Mouse (Mus musculus) gastrocnemius, adult 8-10 months (tissue): ENCODE data around the gene Ginm1. TPM values are rescaled to one million over a fixed set of nuclear protein-coding genes. Genes with fewer than 3 reads are reported as not detected.
A peak's percentile ranks its signal among the peaks of the same experiment; 100 is the strongest.
"Not testable (repeated sequence)": the region's sequence is repeated elsewhere in the genome, so short reads cannot be mapped to it uniquely, and the experiment has no call there.

Experiments used
- DNase-seq, 2 experiments: peaks; one replicate each; pipeline ENCODE4 v3.0.0; 2022; ENCODE audit warnings: low spot score in 2 of 2
- total RNA-seq, 4 experiments: library from RNA; stranded (reverse); gene quantifications; 2 replicates each; pipeline ENCODE4 v1.2.4; 2022

The Ginm1 gene
- total RNA-seq, 4 experiments from 2014 or later = 102 to 111 (median 105) TPM

DNA sequence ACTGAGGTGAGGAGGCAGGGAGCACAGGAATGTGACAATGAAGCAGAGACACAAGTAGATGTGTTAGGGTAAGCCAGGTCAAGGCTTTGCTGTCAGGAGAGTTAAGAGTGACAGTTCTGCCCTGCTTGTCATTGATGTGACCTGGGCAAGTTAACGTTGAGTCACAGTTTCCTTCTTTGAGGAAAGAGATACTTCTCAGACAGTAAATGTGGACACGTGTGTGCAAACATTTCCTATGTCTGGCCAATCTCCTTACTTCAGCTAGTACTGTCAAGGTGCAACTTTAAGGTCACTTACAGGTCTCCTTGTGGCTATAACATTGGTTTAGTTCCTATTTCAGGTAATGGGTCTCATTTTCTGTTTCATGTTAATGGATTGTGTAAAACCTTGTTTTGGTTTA, 23.9 kb upstream of the Ginm1 start:
- DNase-seq = no peak

DNA sequence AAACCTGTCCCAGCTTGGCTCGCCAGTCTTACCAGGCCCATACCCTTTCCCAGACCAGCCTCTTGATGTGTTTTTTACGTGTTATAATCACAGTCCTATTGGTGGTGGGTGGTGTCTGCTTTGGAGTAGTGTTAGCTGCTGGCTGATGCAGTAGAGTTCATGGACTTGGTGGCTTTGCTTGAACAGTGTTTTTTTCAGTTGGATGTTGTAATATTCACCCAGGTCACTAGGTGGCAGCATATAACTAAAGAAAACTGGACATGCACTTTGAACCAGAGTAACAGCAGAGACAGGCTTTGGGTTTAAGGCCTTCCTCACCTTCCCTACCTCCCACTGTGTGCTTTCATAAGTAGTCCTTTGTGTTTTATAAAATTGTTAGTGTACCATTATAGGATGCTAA, 17.3 kb upstream of the Ginm1 start:
- no peak for DNase-seq

DNA sequence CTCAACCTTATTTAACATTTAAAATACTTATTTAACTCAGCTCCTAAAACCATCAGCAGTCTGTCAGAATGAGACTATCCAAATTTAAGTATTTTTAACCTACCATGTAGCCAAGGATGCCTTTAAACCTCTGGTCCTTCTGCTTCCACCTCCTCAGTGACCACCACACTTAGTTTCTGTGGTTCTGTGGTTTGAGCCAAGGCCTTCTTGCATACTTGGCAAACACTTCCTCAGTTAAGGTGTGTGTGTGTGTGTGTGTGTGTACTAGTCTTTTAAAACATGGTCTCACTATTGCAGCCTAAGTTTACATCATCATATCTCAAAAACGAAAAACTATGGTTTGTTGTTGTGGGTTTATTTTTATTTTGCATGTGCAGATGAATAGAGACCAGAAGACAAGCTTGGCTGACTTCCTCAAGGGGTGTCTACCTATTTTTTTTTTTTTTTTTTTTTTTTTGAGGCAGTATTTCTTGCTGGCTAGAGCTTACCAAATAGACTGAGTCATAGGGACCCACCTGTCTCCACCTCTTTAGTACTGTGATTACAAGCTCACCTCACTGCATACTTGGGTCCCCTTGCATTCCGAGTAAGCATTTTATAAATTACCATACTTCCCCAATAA, 10.0 kb upstream of the Ginm1 start:
- no peak for DNase-seq

DNA sequence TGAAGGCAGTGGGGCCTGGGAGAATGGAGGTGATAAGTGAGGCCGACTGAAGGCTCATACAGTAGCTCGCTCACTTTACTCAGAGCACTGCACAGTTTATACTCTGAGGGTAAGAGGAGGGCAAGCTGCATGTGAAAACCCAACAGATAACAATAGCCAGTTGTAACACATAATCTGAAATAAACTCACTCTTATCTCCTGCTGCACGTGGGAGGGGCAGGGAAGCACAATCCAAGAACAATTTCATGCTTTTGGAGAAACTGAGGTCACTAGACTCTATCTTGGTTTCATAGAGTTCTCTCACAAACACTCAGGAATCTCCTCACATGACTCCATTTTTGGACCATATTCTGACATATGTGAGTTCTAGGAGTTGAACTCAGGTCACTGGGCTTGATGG, 8.6 kb upstream of the Ginm1 start:
- DNase-seq = no peak

DNA sequence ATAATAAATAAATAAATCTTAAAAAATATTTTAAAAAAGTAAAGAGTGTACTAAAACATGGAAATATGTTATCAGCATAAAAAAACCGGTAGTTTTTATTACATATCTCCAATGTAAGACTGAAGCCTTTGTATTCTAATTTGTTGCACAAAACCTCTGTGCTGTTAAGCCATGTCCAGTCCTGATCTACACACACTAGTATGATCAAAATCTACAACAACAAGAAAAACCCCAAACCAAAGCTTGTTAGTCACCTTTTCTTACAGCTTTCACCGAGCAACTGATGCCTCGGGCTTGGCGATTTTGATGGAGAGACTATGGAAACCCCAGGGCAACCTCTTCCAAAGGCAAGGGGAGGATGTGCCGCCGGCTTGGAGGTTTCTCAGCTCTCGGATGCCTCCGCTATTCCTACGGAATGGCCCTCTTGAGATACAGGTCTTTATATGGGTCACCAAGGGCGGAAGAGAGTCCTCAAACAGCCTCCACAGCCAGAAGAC, 322 bp downstream of the Ginm1 start:
- no peak for DNase-seq

DNA sequence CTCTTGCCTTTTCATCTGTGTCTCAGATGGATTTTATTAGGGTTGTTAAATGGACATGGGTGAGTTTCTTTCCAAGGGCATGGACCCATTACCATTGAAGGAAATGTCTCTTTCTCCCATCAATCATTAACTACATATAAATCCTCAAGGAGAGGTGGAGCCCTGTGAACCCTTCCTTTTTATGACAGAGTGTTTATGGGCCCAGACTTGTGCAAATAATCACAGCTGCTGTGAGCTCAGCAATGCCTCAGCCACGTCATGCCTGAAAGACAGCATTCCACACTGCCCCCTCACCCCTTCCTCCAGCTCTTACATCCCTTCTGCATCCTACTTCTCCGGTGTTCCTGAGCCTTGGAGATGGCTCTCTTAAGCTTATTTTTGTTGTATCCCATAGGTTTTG, 5.3 kb downstream of the Ginm1 start:
- DNase-seq = no peak

DNA sequence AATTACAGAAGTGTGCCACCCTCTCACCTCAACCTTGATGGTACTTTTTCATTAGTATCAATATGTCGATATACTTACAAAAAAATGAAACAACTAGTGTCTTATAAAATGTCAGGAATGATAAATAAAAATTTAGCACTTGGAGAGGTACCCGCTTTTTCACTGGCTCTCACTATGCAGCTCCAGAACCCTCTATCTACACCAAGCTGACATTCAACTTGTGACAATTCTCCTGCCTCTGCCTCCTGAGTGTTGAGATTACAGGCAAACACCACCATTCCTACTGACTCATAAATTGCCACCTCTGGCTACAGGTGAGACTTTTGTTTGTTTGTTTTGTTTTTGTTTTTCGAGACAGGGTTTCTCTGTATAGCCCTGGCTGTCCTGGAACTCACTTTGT, 11.4 kb downstream of the Ginm1 start:
- no peak for DNase-seq

DNA sequence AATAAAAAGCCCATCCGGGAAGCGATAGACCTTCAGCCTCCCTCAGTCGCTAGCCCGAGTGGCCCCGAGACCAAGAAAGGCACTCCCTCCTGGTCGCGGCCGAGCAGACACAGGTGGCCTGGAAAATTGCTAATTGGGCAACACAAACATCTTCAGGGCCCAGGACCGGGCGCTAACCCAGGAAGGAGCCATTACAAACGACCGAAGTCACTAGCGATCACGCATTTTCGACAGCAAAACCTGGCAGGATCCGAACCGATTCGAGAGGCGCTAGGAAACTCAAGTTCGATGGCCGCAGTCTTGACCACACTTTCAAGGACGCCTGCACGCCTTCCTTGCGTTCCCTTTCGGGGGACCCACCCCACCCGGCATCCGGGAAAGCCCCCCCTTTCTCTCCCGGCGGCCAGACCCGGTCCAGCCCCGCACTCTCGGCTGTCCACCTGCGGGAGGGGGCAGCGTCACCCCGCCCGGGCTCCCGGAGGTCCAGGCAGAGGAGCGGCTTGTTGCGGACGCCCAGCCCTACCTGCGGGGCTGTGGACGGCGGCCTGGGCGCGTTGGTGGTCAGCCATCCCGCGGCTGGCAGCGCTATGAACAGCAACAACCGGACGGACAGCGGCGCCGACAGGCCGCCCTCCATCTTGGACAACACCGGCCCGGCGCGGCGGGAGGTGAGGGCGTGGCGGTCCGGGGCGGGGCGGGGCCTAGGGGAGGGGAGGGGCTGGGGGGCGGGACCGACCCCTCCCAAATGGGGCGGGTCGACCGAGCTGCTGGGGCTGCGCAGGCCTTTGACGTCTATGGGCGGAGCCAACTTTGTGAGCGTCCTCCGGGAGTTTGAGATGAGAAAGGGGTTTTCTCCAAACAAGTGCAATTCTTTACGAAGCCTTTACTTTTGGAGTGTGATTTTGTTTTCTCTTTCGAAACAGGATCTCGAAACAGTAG, 12.1 kb downstream of the Ginm1 start:
- DNase-seq = peak; percentile 50 to 82

DNA sequence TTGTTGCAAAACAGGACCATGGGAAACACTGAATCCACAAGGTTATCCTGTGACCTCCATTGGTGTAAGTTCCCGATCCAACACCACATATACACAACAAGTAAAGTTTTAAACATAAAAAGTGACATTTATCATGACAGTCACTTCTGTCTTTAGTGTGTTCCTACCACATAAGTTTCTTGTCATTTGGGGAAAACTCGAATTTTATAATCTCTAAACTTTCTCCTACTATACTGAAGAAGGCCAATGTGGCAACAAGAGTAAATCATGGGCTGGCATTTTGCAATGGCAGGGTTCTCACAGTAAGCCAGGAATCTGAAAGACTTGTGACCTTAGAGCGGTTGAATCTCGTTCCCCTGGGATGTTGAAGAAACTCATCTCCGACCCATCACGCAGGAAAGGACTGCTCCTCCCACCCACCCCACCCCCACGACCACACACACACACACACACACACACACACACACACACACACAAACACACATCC, 12.8 kb downstream of the Ginm1 start:
- DNase-seq = no peak

DNA sequence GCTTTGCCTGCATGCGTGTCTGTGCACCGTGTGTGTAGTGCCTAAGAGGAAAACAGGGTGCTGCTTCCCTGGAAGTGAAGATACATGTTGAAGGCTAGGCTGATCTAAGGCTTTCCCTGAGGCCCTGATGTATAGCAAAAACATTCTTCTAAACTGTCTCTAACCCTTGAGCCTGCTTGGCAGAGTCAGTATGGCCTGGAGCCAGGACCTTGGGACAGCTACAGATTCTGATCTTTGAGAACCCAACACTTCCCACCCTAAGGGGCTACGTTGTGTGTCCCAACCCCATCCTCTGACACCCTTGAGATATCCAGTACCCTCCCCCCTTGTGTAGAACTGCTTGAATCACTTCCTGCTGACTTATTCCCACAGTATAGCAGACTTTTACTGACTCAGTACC, 14.3 kb downstream of the Ginm1 start:
- no peak for DNase-seq

DNA sequence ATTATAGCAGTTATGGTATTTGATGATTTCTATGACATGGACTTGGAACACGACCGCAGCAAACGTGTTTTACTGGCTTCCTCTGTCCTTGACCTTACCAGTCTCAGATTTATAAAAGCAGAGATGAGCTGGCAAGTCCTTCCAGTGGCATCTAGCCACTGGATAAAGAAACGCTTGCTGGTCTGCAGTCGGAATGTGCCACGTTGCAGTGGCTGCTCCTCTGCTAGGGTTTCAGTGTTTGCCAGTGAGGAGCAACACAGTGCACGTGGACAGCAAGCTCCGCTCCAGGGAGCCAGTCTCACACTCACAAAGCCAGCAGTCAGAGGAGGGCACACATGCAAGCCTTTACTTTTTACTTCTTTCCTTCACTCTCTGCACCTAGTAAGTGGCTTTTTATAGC, 17.2 kb downstream of the Ginm1 start:
- peak; percentile 27 to 72 for DNase-seq

DNA sequence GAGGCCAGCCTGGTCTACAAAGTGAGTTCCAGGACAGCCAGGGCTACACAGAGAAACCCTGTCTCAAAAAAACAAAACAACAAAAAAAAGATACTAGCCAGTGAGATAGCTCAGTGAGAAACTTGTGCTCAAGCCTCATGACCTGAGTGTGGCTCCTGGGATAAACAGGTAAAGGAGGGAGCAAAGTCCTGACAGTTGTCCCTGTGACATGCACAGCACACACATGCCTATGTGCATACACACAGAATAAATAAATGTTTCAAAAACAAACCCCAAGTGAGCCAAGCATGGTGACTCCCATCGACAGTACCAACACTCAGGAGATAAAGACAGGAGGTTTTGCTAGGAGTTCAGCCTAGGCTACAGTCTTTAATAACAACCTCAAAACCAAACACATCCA, 19.9 kb downstream of the Ginm1 start:
- DNase-seq = no peak

DNA sequence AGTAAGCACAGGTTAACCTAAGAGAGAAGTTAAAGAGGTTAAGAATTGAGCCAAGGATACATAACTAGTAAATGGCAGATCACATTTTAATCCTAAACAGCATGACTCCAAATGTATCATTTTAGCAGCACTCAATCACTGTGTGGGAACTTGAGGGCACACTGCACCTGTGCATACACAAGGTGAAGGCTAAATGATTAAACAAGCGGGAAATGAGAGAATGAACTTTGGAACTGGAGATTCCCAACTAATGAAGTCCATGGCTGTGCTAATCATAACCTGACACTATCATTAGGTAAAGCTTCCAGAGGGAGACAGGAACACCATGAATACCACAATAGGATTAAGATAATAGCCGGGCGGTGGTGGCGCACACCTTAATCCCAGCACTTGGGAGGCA, 20.3 kb downstream of the Ginm1 start:
- DNase-seq = no peak

DNA sequence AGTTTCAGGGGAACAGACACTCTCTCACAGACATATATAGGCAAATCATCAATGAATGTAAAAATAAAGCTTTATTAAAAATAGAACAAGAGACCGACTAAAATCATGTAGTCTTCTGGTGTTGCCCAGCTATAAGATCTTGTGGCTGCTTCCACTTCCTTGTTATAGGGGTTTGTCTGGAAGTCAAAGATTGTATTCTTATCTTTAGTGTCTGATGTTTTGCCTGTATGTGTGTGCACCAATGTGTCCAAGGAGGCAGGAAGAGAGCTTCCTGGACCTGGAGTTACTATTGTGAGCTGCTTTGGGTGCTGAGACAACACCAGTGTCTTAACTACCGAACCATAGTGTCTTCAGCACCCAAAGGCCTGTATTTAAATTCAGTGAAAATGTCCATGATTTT, 35.1 kb downstream of the Ginm1 start:
- no peak for DNase-seq

DNA sequence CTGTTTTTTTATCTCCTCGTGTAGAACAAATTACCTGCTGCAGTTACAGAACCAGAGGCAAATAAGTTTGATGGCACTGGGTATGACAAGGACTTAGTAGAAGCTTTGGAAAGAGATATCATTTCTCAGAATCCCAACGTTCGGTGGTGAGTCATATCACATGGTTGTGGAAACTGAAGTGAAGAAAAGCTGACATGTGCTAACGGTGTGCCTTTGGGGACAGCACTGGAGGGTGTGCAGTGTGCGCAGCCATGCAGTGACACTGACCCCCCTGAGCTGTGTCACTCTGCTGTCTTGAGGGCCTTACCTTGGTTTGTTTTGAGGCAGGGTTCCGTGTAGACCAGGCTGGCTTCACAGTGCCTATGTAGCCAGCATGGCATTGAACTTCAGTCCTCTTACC, 43.9 kb downstream of the Ginm1 start:
- DNase-seq = no peak

DNA sequence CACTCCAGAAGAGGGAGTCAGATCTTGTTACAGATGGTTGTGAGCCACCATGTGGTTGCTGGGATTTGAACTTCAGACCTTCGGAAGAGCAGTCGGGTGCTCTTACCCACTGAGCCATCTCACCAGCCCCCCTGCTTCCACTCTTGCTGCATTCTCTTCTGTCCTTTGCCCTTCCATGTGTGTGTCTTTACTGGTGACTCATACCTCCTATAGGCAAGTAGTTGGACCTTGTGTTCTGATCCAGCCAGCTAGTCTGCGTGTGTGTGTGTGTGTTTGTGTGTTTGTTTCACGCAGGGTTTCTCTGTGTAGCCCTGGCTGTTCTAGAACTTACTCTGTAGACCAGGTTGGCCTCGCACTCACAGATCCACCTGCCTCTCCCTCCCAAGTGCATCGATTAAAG, 47.1 kb downstream of the Ginm1 start:
- DNase-seq = not testable (repeated sequence)

DNA sequence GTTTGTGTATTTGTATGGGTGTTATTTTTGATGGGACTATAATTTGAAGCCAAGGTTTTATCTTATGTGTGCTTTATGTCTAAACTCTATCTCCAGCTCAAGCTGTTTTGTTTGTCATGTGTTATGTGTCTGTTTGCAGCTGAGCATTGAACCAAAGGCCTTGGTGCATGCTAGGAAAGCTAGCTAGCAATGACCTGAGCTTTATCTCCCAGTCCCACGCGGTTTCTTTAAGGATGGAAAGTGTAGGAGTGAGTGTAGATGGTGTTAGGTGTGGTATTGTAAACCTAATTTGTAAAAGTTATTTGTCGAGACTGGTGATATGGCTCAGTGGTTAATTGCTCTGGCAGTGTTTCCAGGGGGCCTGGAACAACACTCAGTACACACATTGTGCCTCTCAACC, 54.7 kb downstream of the Ginm1 start:
- DNase-seq = no peak

DNA sequence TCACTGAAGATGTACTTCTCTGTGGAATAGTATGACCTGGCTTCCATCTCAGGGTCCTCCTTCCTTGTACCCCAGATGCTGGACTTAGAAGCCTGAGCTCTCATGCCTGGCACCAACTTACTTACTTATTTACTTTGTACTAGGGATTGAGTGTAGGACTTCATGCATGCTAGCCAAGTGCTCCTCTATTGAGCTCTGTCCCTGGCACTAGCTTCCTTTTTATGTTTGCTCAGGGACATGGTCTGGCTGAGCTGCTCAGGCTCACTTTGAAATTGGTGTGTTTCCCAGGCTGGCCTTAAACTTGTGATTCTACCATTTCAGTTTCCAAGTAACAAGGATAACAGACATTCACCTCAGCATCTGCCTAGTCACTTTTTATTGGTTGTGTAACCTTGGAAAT, 55.5 kb downstream of the Ginm1 start:
- DNase-seq = no peak

DNA sequence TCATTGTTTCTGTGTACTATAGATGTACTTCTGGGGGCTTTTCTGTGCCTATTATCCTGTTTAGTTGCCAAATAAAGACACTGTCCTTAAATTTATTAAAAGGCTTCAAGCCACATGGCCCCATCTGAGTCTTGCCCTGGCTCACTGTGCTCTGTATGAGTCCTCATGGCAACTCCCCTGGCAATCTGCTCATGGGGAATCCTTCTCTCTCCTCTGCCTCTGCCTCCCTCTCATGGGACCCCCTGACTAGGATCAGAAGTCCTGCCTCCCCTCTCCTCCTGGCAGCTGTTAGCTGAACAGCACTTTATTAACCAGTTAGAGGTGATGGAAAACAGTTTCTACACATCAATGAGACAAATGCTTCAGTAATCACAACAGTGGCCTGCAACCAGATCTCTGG, 61.0 kb downstream of the Ginm1 start:
- DNase-seq = no peak

DNA sequence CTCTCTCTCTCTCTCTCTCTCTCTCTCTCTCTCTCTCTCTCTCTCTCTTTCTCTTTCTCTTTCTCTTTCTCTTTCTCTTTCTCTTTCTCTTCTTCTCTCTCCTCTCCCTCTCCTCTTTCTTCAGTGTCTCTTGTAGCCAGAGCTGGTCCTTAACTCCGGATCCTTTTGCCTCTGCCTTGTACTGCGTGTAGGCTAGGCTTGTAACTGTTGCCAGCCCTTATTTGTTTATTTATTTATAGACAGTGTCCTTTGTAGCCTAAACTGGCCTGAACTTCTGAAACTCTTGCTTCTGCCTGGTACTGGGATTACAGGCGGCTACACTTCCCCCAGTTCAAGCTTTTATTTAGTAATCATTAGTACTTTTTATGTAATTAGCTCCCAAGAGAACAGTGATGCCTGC, 65.6 kb downstream of the Ginm1 start:
- DNase-seq = no peak

DNA sequence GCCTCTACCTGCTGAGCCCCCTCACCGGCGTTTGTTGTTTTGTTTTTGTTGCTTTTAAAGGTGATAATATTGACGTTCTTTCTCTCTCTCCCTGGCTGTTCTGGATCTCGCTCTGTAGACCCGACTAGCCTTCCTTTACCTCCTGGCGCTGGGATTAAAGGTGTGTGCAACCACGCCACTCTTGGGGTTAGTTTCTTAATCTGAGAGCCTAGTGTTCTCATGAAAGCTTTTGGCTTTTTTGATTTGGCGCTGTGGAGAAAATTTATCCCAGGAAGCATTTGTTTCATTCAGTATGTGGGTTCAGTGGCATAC, 66.2 kb downstream of the Ginm1 start:
- DNase-seq = no peak

DNA sequence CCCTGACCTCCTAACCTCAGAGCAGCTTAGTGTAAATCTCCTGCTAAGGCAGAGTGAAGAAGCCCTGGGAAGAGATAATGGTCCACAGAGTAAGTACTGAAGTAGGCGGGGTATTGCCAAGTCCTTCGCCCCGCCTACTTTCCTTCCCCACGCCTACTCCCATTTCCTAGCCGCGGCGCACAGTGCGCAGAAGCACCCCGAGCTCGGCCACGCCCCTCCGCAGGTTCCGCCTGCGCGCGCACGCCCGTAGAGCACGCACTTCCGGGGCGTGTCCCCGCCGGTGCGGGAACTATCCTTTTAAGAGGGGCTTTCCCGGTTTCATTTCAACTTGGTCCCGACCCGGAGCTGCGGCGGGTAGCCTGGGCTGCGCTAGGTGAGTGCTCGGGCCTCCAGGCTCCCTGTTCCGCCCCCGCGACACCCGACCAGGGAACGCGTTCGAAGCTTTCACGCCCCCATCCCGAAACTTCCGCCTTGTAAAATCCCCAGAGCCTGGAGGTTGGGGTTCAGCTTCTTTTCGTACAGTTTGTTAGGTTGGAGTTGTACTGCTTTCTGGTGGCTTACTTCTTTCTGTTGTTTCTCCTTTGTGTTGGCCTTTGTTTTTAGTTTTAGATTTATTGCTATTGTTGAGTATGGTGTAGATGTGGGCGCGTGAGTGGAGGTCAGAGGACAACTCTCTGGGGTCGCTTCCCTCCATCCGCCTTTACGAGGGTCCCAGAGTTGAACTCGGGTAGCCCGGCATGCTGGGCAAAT, 66.7 kb downstream of the Ginm1 start, which contains the start of gene Katna1:
Katna1 (plus strand) TSS at position 250 of the 750 bp plus-strand sequence.
- DNase-seq = peak; percentile 86 to 93
